ENCODE assay signal across 9 mouse cellular contexts in genomic region chr1:129540751-129541150, GRCm38 (mm10).
"Had no signal": no experiment of that assay in that cellular context is flagged by ENCODE, and none has a peak within 500 bp of the region (broad histone marks: within the 10 kb centered on the region; RNA-seq: fewer than 3 reads in every experiment).

No protein-coding gene starts in this region.

- H3K36me3 ChIP-seq: limb, embryonic 10.5 days; liver, embryonic 12.5 days; midbrain, embryonic 13.5 days; neural tube, embryonic 15.5 days had no signal

- H3K4me3 ChIP-seq: limb, embryonic 10.5 days; liver, embryonic 12.5 days; midbrain, embryonic 13.5 days; myocyte; neural tube, embryonic 15.5 days had no signal

- ATAC-seq: liver, embryonic 12.5 days; midbrain, embryonic 13.5 days had no signal

- H3K27me3 ChIP-seq: liver, embryonic 12.5 days; midbrain, embryonic 13.5 days; neural tube, embryonic 15.5 days had no signal

- H3K27ac ChIP-seq: limb, embryonic 10.5 days; liver, embryonic 12.5 days; midbrain, embryonic 13.5 days; neural tube, embryonic 15.5 days; stomach, postnatal 0 days had no signal

- H3K4me1 ChIP-seq: limb, embryonic 10.5 days; liver, embryonic 12.5 days; midbrain, embryonic 13.5 days had no signal

- DNase-seq: kidney, adult 9 months; right cerebral cortex, adult 18-20 months; thymus, postnatal 4 days had no signal

- H3K9me3 ChIP-seq: limb, embryonic 10.5 days; liver, embryonic 12.5 days; midbrain, embryonic 13.5 days; neural tube, embryonic 15.5 days had no signal

- H3K9ac ChIP-seq: liver, embryonic 12.5 days; midbrain, embryonic 13.5 days; neural tube, embryonic 15.5 days had no signal

- H3K4me2 ChIP-seq: liver, embryonic 12.5 days; midbrain, embryonic 13.5 days; neural tube, embryonic 15.5 days had no signal
